Mouse (Mus musculus) MEL (cell line): ENCODE measurements at regions not wholly inside any gene's neighbourhood (a gene's known extent, or its start where the extent isn't known, plus 50 kb on each side); places are given as distances from the start of the nearest gene placed in this dataset.

Experiments
- DNase-seq: peaks from one replicate; pipeline ENCODE4 v3.0.0; 2011; ENCODE audit warnings: low read depth, low spot score
- H3K27ac ChIP-seq: 2 replicates; pipeline ENCODE4 v1.5.1; 2012; ENCODE audit warnings: low read depth, mild to moderate bottlenecking, control low read depth, low read length, moderate library complexity; ENCODE audit not compliant: control insufficient read depth
- H3K27me3 ChIP-seq, 2 experiments: fragments of 150-350 bp in 1 of 2; sonication (generic) in 1 of 2; 2 replicates each; pipeline ENCODE4 v1.6.1; 2012; ENCODE audit warnings: low read length in 2 of 2, mild to moderate bottlenecking in 2 of 2, improper control_type of control experiment in 1 of 2, moderate library complexity in 1 of 2; ENCODE audit not compliant: insufficient read depth in 2 of 2, control insufficient read depth in 1 of 2
- H3K36me3 ChIP-seq, 2 experiments: 2 replicates each; pipeline ENCODE4 v1.6.1; 2012 to 2014; ENCODE audit warnings: low read length in 2 of 2, improper control_type of control experiment in 1 of 2, inconsistent platforms in 1 of 2, mild to moderate bottlenecking in 1 of 2; ENCODE audit not compliant: insufficient read depth in 2 of 2, control insufficient read depth in 1 of 2
- H3K4me1 ChIP-seq, 2 experiments: fragments of 150-350 bp in 1 of 2; sonication (generic) in 1 of 2; 2 replicates each; pipeline ENCODE4 v1.6.1; 2012; ENCODE audit warnings: low read length in 2 of 2, improper control_type of control experiment in 1 of 2, mild to moderate bottlenecking in 1 of 2; ENCODE audit not compliant: insufficient read depth in 2 of 2, control insufficient read depth in 1 of 2
- H3K4me3 ChIP-seq, 2 experiments: fragments of 150-350 bp in 1 of 2; sonication (generic) in 1 of 2; 2 replicates each; pipeline ENCODE4 v1.5.1; 2012; ENCODE audit warnings: low read depth in 2 of 2, low read length in 2 of 2, mild to moderate bottlenecking in 2 of 2, moderate library complexity in 2 of 2, control low read depth in 1 of 2, improper control_type of control experiment in 1 of 2; ENCODE audit not compliant: control insufficient read depth in 1 of 2, insufficient read depth in 1 of 2
- H3K79me2 ChIP-seq: 2 replicates; pipeline ENCODE4 v1.6.1; 2012; ENCODE audit warnings: mild to moderate bottlenecking, low read length, moderate library complexity; ENCODE audit not compliant: control insufficient read depth, poor library complexity, insufficient read depth
- H3K9ac ChIP-seq: 2 replicates; pipeline ENCODE4 v1.6.1; 2012; ENCODE audit warnings: low read depth, mild to moderate bottlenecking, control low read depth, low read length, moderate library complexity; ENCODE audit not compliant: control insufficient read depth, poor library complexity, severe bottlenecking
- H3K9me3 ChIP-seq: fragments of 150-350 bp; sonication (generic); replicated peaks from 2 replicates; pipeline ENCODE4 v1.6.1; 2012; ENCODE audit warnings: mild to moderate bottlenecking, low read length, improper control_type of control experiment, moderate library complexity; ENCODE audit not compliant: insufficient read depth
- BHLHE40 ChIP-seq: IDR thresholded peaks from 2 replicates; pipeline ENCODE4 v1.6.1; 2012; ENCODE audit warnings: low read depth, mild to moderate bottlenecking, inconsistent platforms, low read length, improper control_type of control experiment, borderline replicate concordance
- E2F4 ChIP-seq: IDR thresholded peaks from 2 replicates; pipeline ENCODE4 v1.6.1; 2011; ENCODE audit warnings: low read depth, low read length, improper control_type of control experiment, borderline replicate concordance
- ELF1 ChIP-seq: IDR thresholded peaks from 2 replicates; pipeline ENCODE4 v1.6.1; 2014; ENCODE audit warnings: low read depth, mild to moderate bottlenecking, inconsistent platforms, low read length, improper control_type of control experiment, moderate library complexity
- ETS1 ChIP-seq: IDR thresholded peaks from 2 replicates; pipeline ENCODE4 v1.6.1; 2012; ENCODE audit warnings: low read depth, mild to moderate bottlenecking, inconsistent platforms, low read length, improper control_type of control experiment, moderate library complexity
- GABPA ChIP-seq: IDR thresholded peaks from 2 replicates; pipeline ENCODE4 v1.6.1; 2012; ENCODE audit warnings: low read depth, mild to moderate bottlenecking, inconsistent platforms, low read length, improper control_type of control experiment, moderate library complexity
- KAT2A ChIP-seq: conservative IDR thresholded peaks from 2 replicates; pipeline ENCODE4 v1.6.1; 2012; ENCODE audit warnings: low read depth, low read length, improper control_type of control experiment, inconsistent platforms
- MAZ ChIP-seq: IDR thresholded peaks from 2 replicates; pipeline ENCODE4 v1.6.1; 2012; ENCODE audit warnings: low read depth, mild to moderate bottlenecking, inconsistent platforms, low read length, improper control_type of control experiment
- MYC ChIP-seq: IDR thresholded peaks from 2 replicates; pipeline ENCODE4 v1.6.1; 2011; ENCODE audit warnings: low read depth, mild to moderate bottlenecking, low read length, improper control_type of control experiment, moderate library complexity
- NRF1 ChIP-seq: IDR thresholded peaks from 2 replicates; pipeline ENCODE4 v1.6.1; 2014; ENCODE audit warnings: low read depth, mild to moderate bottlenecking, inconsistent platforms, low read length, improper control_type of control experiment, moderate library complexity; ENCODE audit not compliant: poor library complexity, insufficient read depth, severe bottlenecking
- POLR2AphosphoS2 ChIP-seq: IDR thresholded peaks from 2 replicates; pipeline ENCODE4 v1.6.1; 2011; ENCODE audit warnings: low read length, improper control_type of control experiment
- RAD21 ChIP-seq: IDR thresholded peaks from 2 replicates; pipeline ENCODE4 v1.6.1; 2011; ENCODE audit warnings: mild to moderate bottlenecking, low read depth, low read length, improper control_type of control experiment
- RCOR1 ChIP-seq: IDR thresholded peaks from 2 replicates; pipeline ENCODE4 v1.6.1; 2012; ENCODE audit warnings: low read depth, mild to moderate bottlenecking, inconsistent platforms, low read length, improper control_type of control experiment
- SIN3A ChIP-seq: IDR thresholded peaks from 2 replicates; pipeline ENCODE4 v1.6.1; 2012; ENCODE audit warnings: low read length, improper control_type of control experiment, inconsistent platforms
- TBP ChIP-seq: IDR thresholded peaks from 2 replicates; pipeline ENCODE4 v1.8.0; 2011; ENCODE audit warnings: low read depth, low read length, improper control_type of control experiment
- USF1 ChIP-seq: IDR thresholded peaks from 2 replicates; pipeline ENCODE4 v1.6.1; 2014; ENCODE audit warnings: low read depth, mild to moderate bottlenecking, inconsistent platforms, low read length, improper control_type of control experiment, moderate library complexity
- USF2 ChIP-seq, 2 experiments: IDR thresholded peaks; 2 replicates each; pipeline ENCODE4 v1.6.1; 2011 to 2012; ENCODE audit warnings: improper control_type of control experiment in 2 of 2, low read length in 2 of 2, borderline replicate concordance in 1 of 2, inconsistent platforms in 1 of 2, low read depth in 1 of 2, mild to moderate bottlenecking in 1 of 2; ENCODE audit not compliant: insufficient read depth in 1 of 2
- ZC3H11A ChIP-seq: IDR thresholded peaks from 2 replicates; pipeline ENCODE4 v1.6.1; 2012; ENCODE audit warnings: low read depth, mild to moderate bottlenecking, inconsistent platforms, low read length, improper control_type of control experiment
- ZMIZ1 ChIP-seq: IDR thresholded peaks from 2 replicates; pipeline ENCODE4 v1.6.1; 2012; ENCODE audit warnings: low read depth, mild to moderate bottlenecking, inconsistent platforms, low read length, improper control_type of control experiment, moderate library complexity

- TF ChIP-seq USF1 (no peak), USF2 (IDR thresholded peaks at IDR 0.05; ENCODE audit: borderline replicate concordance in 1 of 2, insufficient read depth in 1 of 2, low read depth in 1 of 2, low read length in 2 of 2) (no peak), POLR2AphosphoS2 (no peak), KAT2A (no peak)
Observed at GRCm38 (mm10) chr13:94685191-94685590, 103.5 kb upstream of the Tbca start (continued).

GRCm38 (mm10) chr13:94687295-94687694 is 101.4 kb upstream of the Tbca start:
- no peaks in the 10 kb centered on the region for H3K36me3 ChIP-seq
- no peaks in the 10 kb centered on the region for H3K4me1 ChIP-seq
- no peak overlapping the region for H3K27ac ChIP-seq
- DNase-seq, result no peak
- no peak overlapping the region for H3K9ac ChIP-seq
- H3K9me3 ChIP-seq, result no peaks in the 10 kb centered on the region
- H3K4me3 ChIP-seq, result no peak overlapping the region
- no peaks in the 10 kb centered on the region for H3K79me2 ChIP-seq
- TF ChIP-seq BHLHE40 (no peak), TBP (no peak), NRF1 (no peak), RCOR1 (no peak), ETS1 (no peak), E2F4 (no peak), ZMIZ1 (no peak), ELF1 (no peak), RAD21 (no peak), MYC (no peak), ZC3H11A (no peak), SIN3A (no peak), POLR2AphosphoS2 (no peak)
- no peaks in the 10 kb centered on the region for H3K27me3 ChIP-seq

GRCm38 (mm10) chr13:94706641-94707053 is 82.1 kb upstream of the Tbca start:
- H3K36me3 ChIP-seq, result no peaks in the 10 kb centered on the region
- H3K4me1 ChIP-seq, result no peaks in the 10 kb centered on the region
- DNase-seq, result no peak
- no peak overlapping the region for H3K9ac ChIP-seq
- no peaks in the 10 kb centered on the region; a peak in 1 of 4 replicates for H3K27me3 ChIP-seq
- no peak overlapping the region for H3K27ac ChIP-seq
- H3K79me2 ChIP-seq, result no peaks in the 10 kb centered on the region
- TF ChIP-seq TBP (no peak), MAZ (no peak), KAT2A (no peak), GABPA (no peak)
- H3K4me3 ChIP-seq, result no peak overlapping the region
- no peaks in the 10 kb centered on the region for H3K9me3 ChIP-seq
